Mouse (Mus musculus) kidney, embryonic 15.5 days (tissue): ENCODE measurements around the gene Csnk1e. TPM values are rescaled to one million over a fixed set of nuclear protein-coding genes. Genes with fewer than 3 reads are reported as not detected.

Source experiments
- ATAC-seq: fragments of 200-750 bp; cut with Nextera tagmentation; replicated peaks from 2 replicates; pipeline ENCODE4 v1.8.0; 2017; ENCODE audit warnings: moderate TSS enrichment; ENCODE audit not compliant: low FRiP score
- H3K27ac ChIP-seq: fragments of 300-500 bp; sonication (generic); 2 replicates; pipeline ENCODE4 v1.5.1; 2015; ENCODE audit warnings: mild to moderate bottlenecking, inconsistent platforms
- H3K27me3 ChIP-seq: fragments of 300-500 bp; sonication (generic); 2 replicates; pipeline ENCODE4 v1.6.1; 2015; ENCODE audit warnings: inconsistent platforms
- H3K36me3 ChIP-seq: fragments of 300-500 bp; sonication (generic); 2 replicates; pipeline ENCODE4 v1.6.1; 2015; ENCODE audit warnings: inconsistent platforms
- H3K4me1 ChIP-seq: fragments of 300-500 bp; sonication (generic); 2 replicates; pipeline ENCODE4 v1.6.1; 2015; ENCODE audit warnings: inconsistent platforms
- H3K4me2 ChIP-seq: fragments of 300-500 bp; sonication (generic); 2 replicates; pipeline ENCODE4 v1.6.1; 2015; ENCODE audit warnings: moderate library complexity, mild to moderate bottlenecking, inconsistent platforms
- H3K4me3 ChIP-seq: fragments of 300-500 bp; sonication (generic); replicated peaks from 2 replicates; pipeline ENCODE4 v1.5.1; 2015; ENCODE audit warnings: mild to moderate bottlenecking, inconsistent platforms
- H3K9ac ChIP-seq: fragments of 300-500 bp; sonication (generic); 2 replicates; pipeline ENCODE4 v1.6.1; 2015; ENCODE audit warnings: mild to moderate bottlenecking, inconsistent platforms
- H3K9me3 ChIP-seq: fragments of 300-500 bp; sonication (generic); replicated peaks from 2 replicates; pipeline ENCODE4 v1.6.1; 2016; ENCODE audit warnings: inconsistent platforms
- WGBS: fragments of 180-500 bp; shearing (Covaris S2); methylation state at CpG from one replicate; pipeline ENCODE4 v1.1.7; 2015; ENCODE audit warnings: mixed read lengths; 5-methylcytosine and 5-hydroxymethylcytosine counted together
- microRNA counts: library from miRNA; unstranded; fragments of <30 nt; microRNA quantifications from one replicate; lab custom pipeline; 2016
- microRNA-seq: library from miRNA; unstranded; fragments of <30 nt; microRNA quantifications from one replicate; pipeline ENCODE4, GENCODE M21; 2016
- polyA plus RNA-seq: library from polyadenylated mRNA; unstranded; fragments of >200 nt; fragmentation: Nextera tagmentation; extraction: Ambion mirVana; gene quantifications from 2 replicates; pipeline ENCODE4 v1.2.1, GENCODE M21; 2015

Gene Csnk1e
- polyA plus RNA-seq, 1 experiment from 2014 or later = 90.6 TPM

DNA sequence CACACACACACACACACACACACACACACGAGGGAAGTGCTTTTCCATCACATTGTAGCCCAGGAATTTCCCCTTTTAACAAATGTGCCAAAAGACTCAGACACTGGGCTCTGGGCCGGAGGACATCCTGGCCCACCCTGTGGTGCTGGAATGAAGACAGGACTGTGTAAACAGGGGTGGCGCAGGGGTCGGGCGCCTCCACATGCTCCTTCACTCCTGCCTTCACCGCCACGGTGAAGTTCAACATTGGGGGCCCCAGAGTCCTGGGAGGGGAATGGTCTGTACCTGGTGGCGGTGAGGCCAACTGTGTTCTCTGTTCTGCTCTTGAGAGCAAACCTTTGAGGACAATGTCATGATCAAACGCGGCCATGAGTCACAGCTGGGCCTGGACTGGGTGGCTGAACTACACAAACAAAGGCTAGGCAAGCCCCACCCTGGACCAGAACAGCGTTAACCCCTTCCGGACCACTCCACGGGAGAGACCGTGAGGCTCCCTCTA lies 87.0 kb downstream of the Csnk1e start:
- Histone ChIP-seq H3K27ac (peak overlapping the region; percentile 78), H3K9me3 (no peaks in the 10 kb centered on the region), H3K4me3 (no peak overlapping the region), H3K4me1 (peaks cover 52% of the 10 kb centered on the region), H3K27me3 (no peaks in the 10 kb centered on the region), H3K4me2 (peak overlapping the region; percentile 14; the same call in 1 of the 2 replicates), H3K36me3 (peaks cover 78% of the 10 kb centered on the region), H3K9ac (no peak overlapping the region)
- 30% methylated on average over 14 of the region's 14 CpGs for WGBS
- ATAC-seq = peak; percentile 79

MicroRNAs within 50 kb of the gene (microRNA counts, 519-probe panel; counts per million panel counts)
- microRNA mmu-miR-1943 (lab: Ali Mortazavi, UCI) = 2,569 counts per million, percentile 51 among the panel's probes with 10 or more counts

Small RNA genes lying within 50 kb of the gene (microRNA-seq; reads per million reads assigned to microRNA genes)
- gene Gm44302 (not detected), gene Mir1943 (1.3 reads per million)

Other genes with a start within 250 kb of the Csnk1e start
- 45.5 and 49.8 TPM in 2 replicates for gene Pick1, start 226.4 kb downstream of the Csnk1e start, polyA plus RNA-seq
- 0.67 and 0.74 TPM in 2 replicates for gene Gm49486, start 226.2 kb downstream of the Csnk1e start, polyA plus RNA-seq
- gene Slc16a8, start 200.8 kb downstream of the Csnk1e start, polyA plus RNA-seq = 0.12 and 0.26 TPM in 2 replicates
- gene Baiap2l2, start 170.0 kb downstream of the Csnk1e start, polyA plus RNA-seq = 13.4 and 14.3 TPM in 2 replicates
- gene Pla2g6, start 127.2 kb downstream of the Csnk1e start, polyA plus RNA-seq = 16.9 and 17.7 TPM in 2 replicates
- gene Maff, start 108.9 kb downstream of the Csnk1e start, polyA plus RNA-seq = 3.8 and 4.4 TPM in 2 replicates
- gene Tmem184b, start 52.0 kb downstream of the Csnk1e start, polyA plus RNA-seq = 67.7 and 75.5 TPM in 2 replicates
- 0.08 and 0.12 TPM in 2 replicates for gene Kcnj4, start 49.7 kb upstream of the Csnk1e start, polyA plus RNA-seq
- gene Kdelr3, start 60.8 kb upstream of the Csnk1e start, polyA plus RNA-seq = 69.5 and 71.8 TPM in 2 replicates
- 50.0 and 51.0 TPM in 2 replicates for gene Ddx17, start 91.2 kb upstream of the Csnk1e start, polyA plus RNA-seq
- gene Dmc1, start 149.5 kb upstream of the Csnk1e start, polyA plus RNA-seq = 2.6 and 2.7 TPM in 2 replicates
- 1.3 and 1.5 TPM in 2 replicates for gene Fam227a, start 203.4 kb upstream of the Csnk1e start, polyA plus RNA-seq
- 51.5 and 56.6 TPM in 2 replicates for gene Cby1, start 203.6 kb upstream of the Csnk1e start, polyA plus RNA-seq
- 249 and 266 TPM in 2 replicates for gene Tomm22, start 215.3 kb upstream of the Csnk1e start, polyA plus RNA-seq
- gene Josd1, start 232.4 kb upstream of the Csnk1e start, polyA plus RNA-seq = 19.0 and 21.1 TPM in 2 replicates
- gene Gtpbp1, start 235.3 kb upstream of the Csnk1e start, polyA plus RNA-seq = 32.6 and 36.5 TPM in 2 replicates